Mouse (Mus musculus) mammary gland, adult 2 months (tissue): ENCODE measurements around the gene Pdk3. TPM values are rescaled to one million over a fixed set of nuclear protein-coding genes. Genes with fewer than 3 reads are reported as not detected.

Experiments
- polyA plus RNA-seq: library from polyadenylated mRNA; depleted of rRNA; stranded (reverse); fragments of >200 nt; gene quantifications from 2 replicates; pipeline ENCODE4 v1.2.3, GENCODE M21; 2012; ENCODE audit warnings: low replicate concordance; rRNA removed

Gene Pdk3
- polyA plus RNA-seq: 9.5 and 9.6 TPM in 2 replicates

DNA sequence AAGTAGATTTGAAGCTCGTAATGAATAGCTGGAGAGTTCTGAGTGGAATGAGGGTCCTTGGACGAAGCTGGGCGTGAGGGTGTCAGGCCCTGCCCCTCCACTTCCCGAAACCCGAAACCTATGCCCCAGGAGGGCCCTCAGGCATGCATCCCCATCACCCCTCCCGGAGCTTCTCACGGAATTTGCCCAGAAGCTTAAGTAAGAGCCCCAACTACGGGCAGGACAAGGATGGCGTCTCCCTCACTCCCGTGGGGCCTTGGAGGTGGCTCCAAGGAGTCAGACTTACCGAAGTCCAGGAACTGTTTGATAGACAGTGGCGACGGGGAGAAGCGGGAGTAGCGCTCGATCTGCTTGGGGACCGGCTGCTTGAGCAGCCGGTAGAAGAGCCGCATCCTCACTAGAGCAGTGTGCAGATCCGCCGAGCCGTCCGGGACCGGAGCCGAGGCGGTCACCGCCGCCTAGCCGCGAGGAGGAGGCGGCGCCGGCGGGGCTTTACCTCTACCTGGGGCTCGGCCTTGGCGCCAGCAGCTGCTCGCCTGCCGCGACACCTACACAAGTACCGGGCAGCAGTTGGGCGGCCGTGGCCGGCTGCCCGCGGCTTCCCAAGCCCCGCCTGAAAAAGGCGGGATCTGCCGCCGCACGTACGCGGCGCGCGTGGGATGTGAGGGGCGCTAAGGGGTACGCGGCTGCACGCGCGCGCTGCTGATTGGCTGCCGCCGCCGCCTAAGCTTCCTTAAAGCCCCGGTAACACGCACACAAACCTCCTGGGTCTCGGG is at the start of gene Pdk3:
Gene Pdk3, minus strand, starts transcription at position 641 of the 776 bp plus-strand sequence.

Other genes starting within 250 kb of the Pdk3 start
- gene Pola1, start 200.0 kb downstream of the Pdk3 start, polyA plus RNA-seq: 0.25 and 0.32 TPM in 2 replicates
- gene Pcyt1b, start 177.3 kb downstream of the Pdk3 start, polyA plus RNA-seq: 0.36 and 0.69 TPM in 2 replicates
- not detected in 2 replicates for gene AU015836, start 136.5 kb upstream of the Pdk3 start, polyA plus RNA-seq